Mouse (Mus musculus) bone marrow, adult 2 months (tissue): ENCODE measurements at regions not wholly inside any gene's neighbourhood (a gene's known extent, or its start where the extent isn't known, plus 50 kb on each side); places are given as distances from the start of the nearest gene placed in this dataset.

ENCODE experiments used
- CTCF ChIP-seq: fragments of 200-500 bp; IDR thresholded peaks from 2 replicates; pipeline ENCODE4 v1.5.1; 2011; ENCODE audit warnings: low read length, control low read depth; ENCODE audit not compliant: control insufficient read depth, insufficient read depth
- POLR2A ChIP-seq: fragments of 200-500 bp; IDR thresholded peaks from 2 replicates; pipeline ENCODE4 v1.6.1; 2011; ENCODE audit warnings: low read depth, mild to moderate bottlenecking, control low read depth, low read length, borderline replicate concordance; ENCODE audit not compliant: control insufficient read depth

- TF ChIP-seq CTCF (no peak), POLR2A (no peak)
Measured at GRCm38 (mm10) chr6:89246261-89246660, 116.2 kb downstream of the Plxna1 start.
